Mouse (Mus musculus) fat pad, adult 2 months (tissue): ENCODE measurements around the gene Mroh2b.

Source experiments
- DNase-seq: peaks from one replicate; pipeline ENCODE4 v3.0.0-alpha.2; 2011; ENCODE audit warnings: low read depth, low spot score; ENCODE audit errors: extremely low read depth

The Mroh2b gene

DNA sequence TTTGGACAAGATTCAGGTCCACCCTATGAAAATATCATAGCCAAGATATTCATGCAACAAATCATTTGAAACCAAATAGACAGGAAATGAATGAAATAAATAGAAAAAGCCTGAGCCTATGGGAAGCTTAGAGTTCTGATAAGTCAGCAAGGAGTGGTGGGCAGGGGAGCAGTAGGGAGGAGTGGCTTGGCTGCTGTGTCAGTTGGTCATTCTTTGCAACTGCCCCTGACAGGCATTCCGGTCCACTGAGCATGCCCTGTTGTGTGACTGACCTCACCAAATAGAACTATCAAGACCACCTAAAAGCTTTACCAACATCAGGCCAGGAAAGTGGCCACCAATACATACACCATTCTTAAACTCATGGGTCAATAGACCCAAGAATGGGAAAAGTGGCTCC lies at the start of gene Mroh2b:
Gene Mroh2b, plus strand, starts transcription at position 301 of the 400 bp plus-strand sequence.
- DNase-seq, result no peak

DNA sequence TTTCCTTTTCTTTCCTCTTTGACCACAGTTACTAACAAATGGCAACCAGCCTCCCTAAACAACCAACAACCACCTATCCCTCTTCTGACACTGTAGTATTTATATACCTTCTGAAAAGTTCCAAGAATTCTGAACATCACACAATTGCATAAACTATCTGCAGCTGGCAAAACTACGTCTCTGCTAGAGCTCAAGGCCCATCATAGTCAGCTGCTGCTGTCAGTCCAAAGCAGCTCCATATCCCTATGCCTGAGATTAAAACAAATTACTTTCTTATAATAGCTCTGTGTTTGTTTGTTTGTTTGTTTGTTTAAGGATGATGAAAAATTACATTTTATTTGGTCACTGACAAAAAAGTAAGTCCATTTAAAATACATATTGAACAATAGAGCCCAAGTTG lies 48.5 kb upstream of the Mroh2b start:
- DNase-seq, result no peak

DNA sequence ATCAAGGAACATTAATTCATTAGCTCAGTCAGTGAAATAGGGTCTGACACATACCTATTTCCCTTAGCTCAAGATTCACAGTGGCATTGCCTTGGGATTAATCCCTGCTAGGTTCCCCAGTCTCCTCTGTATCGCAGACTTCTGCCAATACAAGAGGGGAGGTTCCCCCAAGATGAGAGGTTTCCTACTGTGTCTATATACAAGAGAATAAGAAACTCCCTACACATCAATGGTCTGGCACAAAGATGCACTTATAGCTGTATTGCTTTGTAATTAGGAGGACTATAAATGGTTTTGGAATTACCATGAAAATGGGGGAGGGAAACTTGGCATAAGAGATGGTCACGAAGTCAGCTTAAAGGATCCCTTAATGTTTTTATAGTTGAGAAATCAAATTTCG lies 3.6 kb upstream of the Mroh2b start:
- no peak for DNase-seq

DNA sequence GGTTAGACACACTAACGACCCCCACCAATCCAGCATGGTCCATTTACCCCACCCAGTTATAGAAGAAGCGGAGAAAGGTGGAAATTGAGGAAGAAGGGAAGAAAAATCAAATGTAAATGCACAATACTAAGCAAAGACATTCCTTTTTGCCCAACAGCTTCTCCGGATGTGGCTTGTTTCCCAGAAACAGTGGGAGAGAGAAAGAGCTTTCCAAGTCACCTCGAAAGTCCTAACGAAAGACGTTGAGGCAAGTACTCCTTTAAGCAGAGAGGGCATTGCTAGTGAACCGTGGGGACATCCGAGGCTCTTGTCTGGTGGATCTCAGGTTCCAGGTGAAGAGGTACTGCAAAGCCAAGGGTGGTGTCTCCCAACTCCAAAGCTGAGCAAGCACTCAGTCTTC lies 36.2 kb downstream of the Mroh2b start:
- no peak for DNase-seq

DNA sequence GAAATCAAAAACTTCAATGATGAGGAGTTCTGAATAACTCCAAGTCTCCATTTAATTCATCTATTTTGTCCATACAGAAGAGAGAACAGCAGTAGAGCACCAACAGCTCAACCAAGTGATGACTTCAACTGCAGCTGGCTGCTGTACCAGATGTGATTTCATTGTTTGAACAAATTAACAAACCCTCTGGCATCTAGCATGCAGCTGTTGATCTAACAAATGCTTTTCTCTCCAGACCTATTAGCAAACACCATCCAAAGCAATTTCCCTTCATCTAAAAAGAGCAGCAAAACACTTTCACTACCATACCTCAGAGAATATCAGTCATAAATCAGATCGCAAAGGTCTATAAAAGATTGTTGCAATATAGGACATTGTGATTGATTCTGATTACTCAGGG lies 74.8 kb downstream of the Mroh2b start:
- DNase-seq, result no peak

DNA sequence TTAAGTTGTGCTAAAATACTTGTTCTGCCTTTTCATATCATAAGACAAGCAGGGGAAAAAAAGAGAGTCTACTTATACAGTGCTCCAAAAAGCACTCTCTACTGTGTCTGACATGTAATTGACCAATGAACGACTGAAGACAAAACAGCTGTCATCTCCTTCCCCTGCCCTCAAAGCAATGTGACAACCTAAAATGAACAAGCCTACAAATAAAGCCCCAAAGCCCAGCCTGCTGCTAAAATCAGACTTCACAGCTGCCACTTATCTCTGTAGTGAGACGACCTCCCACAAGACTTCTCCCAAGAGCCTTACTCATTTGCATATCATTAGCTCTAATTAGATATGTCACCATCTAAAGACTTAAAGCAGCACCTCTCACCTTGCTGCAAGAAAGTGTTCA lies 104.4 kb downstream of the Mroh2b start:
- no peak for DNase-seq

DNA sequence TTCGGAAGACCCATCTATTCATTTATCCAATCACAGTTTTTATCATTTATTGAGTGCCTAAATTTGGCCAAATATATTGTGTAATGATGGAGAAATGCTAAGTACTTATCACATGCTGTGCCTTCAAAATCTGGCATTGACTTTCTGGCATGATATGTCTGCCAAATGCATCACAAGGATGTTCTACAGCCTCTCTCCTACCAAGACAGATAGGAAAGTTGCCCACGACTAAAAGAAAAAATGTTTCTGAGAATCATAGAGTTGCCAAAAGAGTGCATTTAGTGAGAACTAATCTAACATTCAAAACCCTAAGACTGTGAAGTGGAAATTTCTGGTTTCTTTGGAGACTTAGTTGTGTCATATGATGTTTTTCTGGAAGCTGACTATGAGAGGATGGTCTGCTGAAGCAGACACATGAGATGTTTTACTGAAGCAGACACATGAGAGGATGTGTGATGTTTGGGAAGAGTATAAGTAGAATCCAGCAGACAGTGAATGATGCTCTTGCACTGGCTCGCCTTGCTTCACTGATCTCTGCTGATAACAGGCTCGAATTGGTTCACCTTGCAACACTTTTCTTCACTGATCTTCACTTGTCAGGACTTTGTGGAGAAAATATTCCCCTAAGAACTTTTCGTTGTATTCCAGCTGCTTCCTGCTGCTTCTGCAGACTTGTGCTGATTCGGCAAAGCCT lies 105.1 kb downstream of the Mroh2b start:
- no peak for DNase-seq

DNA sequence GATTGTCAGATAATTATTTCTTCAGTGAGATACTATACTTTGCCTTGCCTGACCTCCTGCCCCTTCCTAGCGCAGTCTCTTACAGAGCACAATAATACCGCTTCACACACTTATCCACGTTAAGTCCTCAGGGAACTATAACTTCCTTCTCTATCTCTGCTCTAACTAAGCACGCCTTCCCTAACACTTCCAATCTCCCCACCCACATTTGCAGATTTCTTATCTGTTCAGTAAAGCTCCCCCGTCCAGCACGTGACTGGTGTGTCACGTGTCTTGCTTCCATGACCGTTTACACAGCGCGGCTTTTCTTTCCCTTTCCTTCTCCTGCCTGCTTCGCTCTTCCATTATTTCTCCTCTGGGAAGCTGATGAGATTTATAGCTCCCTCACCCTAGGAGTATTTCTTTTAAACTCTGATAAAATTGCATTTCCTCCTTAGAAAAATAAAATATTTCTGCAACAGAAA lies 111.1 kb downstream of the Mroh2b start:
- DNase-seq, result no peak
